Mouse (Mus musculus): ENCODE results near the gene Cel. TPM values are rescaled to one million over a fixed set of nuclear protein-coding genes. Genes with fewer than 3 reads are reported as not detected.

Cel gene
- total and polyA plus RNA-seq, 2 experiments from 2014 or later, result not detected

DNA sequence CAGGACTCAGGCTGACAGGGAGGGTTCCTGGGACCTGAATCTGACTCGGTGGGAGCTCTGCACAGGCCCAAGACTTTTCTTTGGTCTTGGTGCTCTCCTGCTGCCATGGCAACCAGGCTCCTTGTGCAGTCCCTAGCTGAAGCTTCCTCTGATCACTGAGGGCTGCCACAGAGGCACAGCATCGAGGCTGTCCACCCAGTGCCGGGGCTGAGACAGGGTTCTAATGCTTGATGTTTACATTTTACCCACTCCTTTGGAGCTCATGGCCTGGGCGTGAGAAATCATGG is 25.6 kb downstream of the Cel start:
- no peaks in the 10 kb centered on the region for H3K9me3 ChIP-seq (replicated peaks; ENCODE audit: control insufficient read depth, low read length)
- ATAC-seq (ENCODE audit: insufficient read depth, low read depth) (no peak), DNase-seq (ENCODE audit: low spot score) (no peak)
- WGBS, result 66% methylated on average over 4 of the region's 4 CpGs
- no peak overlapping the region for H3K27ac ChIP-seq (ENCODE audit: low read depth)
- no peak overlapping the region for H3K9ac ChIP-seq (replicated peaks; ENCODE audit: low read depth, low read length)
- H3K36me3 ChIP-seq (replicated peaks; ENCODE audit: control insufficient read depth, insufficient read depth, low read length), result peaks cover 7% of the 10 kb centered on the region; the same call in 1 of the 2 replicates
- TF ChIP-seq EP300 (IDR thresholded peaks at IDR 0.05; ENCODE audit: low read depth), result no peak
- no peak for TF ChIP-seq CTCF (IDR thresholded peaks at IDR 0.05; ENCODE audit: low read depth)
- H3K4me1 ChIP-seq (ENCODE audit: control insufficient read depth, insufficient read depth), result peaks cover 54% of the 10 kb centered on the region
- H3K4me3 ChIP-seq (ENCODE audit: low read depth, low read length), result no peak overlapping the region
- no peaks in the 10 kb centered on the region for H3K27me3 ChIP-seq (ENCODE audit: control insufficient read depth, insufficient read depth, low read length)
- H3K4me2 ChIP-seq (ENCODE audit: low read depth, low read length), result no peak overlapping the region

DNA sequence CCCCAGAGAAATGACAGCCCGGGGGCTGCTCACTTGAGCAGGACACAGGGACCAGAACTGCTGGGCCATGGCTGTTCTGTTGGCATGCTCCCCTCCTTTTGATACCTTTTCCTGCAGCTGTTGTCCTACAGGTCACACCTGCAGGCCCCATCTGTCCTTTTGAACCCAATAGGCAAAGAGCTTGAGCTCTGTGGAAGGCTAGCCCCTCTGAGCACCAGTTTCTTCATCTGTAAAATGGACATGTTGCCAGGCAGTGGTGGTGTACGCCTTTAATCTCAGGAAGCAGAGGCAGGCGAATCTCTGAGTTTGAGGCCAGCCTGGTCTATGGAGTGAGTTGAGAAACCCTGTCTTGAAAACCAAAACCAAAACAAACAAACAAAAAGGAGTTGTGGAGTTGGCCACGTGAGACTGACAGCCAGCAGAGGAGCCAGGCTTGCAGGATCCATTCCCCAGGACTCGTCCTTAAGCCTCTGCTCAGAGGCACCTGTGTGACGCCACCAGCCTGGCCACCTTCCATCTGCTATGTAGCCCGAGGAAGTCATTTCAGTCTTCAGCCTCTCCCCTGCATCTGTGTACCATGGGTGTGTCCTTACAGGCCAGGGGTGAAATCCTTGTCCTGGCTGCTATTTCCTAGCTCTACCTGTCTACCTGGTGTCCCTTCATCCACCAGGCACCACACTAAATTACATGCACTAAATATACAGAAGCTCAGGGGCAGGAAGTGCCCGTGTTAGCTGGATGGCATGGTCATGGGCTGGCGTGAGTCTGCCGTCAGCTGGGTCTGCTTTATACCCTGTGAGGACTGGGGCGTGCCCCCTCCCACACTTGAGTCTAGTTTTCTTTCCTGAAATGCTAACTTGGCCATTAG is 26.2 kb downstream of the Cel start:
- Histone ChIP-seq H3K36me3 (replicated peaks; ENCODE audit: control insufficient read depth, insufficient read depth, low read length) (peaks cover 3% of the 10 kb centered on the region; the same call in 1 of the 2 replicates), H3K9ac (replicated peaks; ENCODE audit: low read depth, low read length) (no peak overlapping the region), H3K27ac (ENCODE audit: low read depth) (no peak overlapping the region; the same call in 1 of the 2 replicates), H3K4me3 (ENCODE audit: low read depth, low read length) (no peak overlapping the region), H3K27me3 (ENCODE audit: control insufficient read depth, insufficient read depth, low read length) (no peaks in the 10 kb centered on the region), H3K4me1 (ENCODE audit: control insufficient read depth, insufficient read depth) (peaks cover 54% of the 10 kb centered on the region), H3K9me3 (replicated peaks; ENCODE audit: control insufficient read depth, low read length) (no peaks in the 10 kb centered on the region), H3K4me2 (ENCODE audit: low read depth, low read length) (no peak overlapping the region)
- 82% methylated on average over 11 of the region's 11 CpGs for WGBS
- TF ChIP-seq EP300 (IDR thresholded peaks at IDR 0.05; ENCODE audit: low read depth) (no peak), CTCF (IDR thresholded peaks at IDR 0.05; ENCODE audit: low read depth) (no peak)
- DNase-seq (ENCODE audit: low spot score), result no peak
- no peak for ATAC-seq (ENCODE audit: insufficient read depth, low read depth)

DNA sequence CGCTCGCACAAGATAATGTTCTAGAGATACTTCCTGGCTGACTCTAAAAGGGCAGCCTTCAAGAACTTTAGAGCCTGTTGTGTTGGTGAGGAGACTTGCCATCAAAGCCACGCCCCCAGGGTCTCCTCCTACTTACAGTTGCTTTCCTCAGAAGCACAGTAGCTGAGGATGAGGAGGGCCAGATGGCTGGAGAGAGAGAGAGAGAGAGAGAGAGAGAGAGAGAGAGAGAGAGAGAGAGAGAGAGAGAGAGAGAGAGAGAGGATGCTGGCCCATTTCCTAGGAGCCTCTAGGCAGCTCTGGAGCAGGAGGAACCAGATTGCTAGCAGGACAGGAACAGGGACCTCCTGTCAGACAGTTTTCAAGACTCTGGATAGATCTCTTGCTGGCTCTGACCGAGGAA is 27.0 kb downstream of the Cel start:
- H3K9ac ChIP-seq (replicated peaks; ENCODE audit: low read depth, low read length), result no peak overlapping the region
- peak overlapping the region; percentile 86 for H3K27ac ChIP-seq (ENCODE audit: low read depth)
- ATAC-seq (ENCODE audit: insufficient read depth, low read depth), result no peak
- WGBS, result 50% methylated on average over 4 of the region's 4 CpGs
- H3K9me3 ChIP-seq (replicated peaks; ENCODE audit: control insufficient read depth, low read length), result no peaks in the 10 kb centered on the region
- H3K4me1 ChIP-seq (ENCODE audit: control insufficient read depth, insufficient read depth), result peaks cover 54% of the 10 kb centered on the region
- TF ChIP-seq EP300 (IDR thresholded peaks at IDR 0.05; ENCODE audit: low read depth), result no peak
- no peak for TF ChIP-seq CTCF (IDR thresholded peaks at IDR 0.05; ENCODE audit: low read depth)
- H3K36me3 ChIP-seq (replicated peaks; ENCODE audit: control insufficient read depth, insufficient read depth, low read length), result 0 out of 2 replicates have a peak, but pooled peaks cover 3% of the 10 kb centered on the region
- DNase-seq (ENCODE audit: low spot score), result no peak
- H3K27me3 ChIP-seq (ENCODE audit: control insufficient read depth, insufficient read depth, low read length), result no peaks in the 10 kb centered on the region
- no peak overlapping the region for H3K4me3 ChIP-seq (ENCODE audit: low read depth, low read length)
- peak overlapping the region; percentile 87; the same call in 1 of the 2 replicates for H3K4me2 ChIP-seq (ENCODE audit: low read depth, low read length)

DNA sequence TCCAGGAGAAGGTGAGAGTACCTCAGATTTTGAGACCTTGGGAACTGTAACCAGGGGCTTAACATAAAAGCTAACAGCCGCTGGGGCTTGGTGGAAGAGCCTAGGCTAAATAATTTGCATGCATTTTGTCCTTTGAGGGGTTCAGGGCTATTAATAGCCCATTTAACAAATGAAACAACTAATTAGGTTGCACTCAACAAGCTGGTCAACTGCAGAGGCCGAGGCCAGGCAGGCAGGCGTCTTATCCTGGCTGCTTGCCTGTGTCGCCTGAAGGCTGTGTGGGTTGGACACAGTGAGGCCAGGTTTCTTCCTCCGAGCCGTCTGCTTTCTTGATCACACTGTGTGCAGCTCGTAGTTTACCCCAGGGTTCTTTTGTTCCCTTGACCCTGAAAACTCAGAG is 27.6 kb downstream of the Cel start:
- H3K36me3 ChIP-seq (replicated peaks; ENCODE audit: control insufficient read depth, insufficient read depth, low read length), result 0 out of 2 replicates have a peak, but pooled peaks cover under 1% of the 10 kb centered on the region
- H3K9me3 ChIP-seq (replicated peaks; ENCODE audit: control insufficient read depth, low read length), result no peaks in the 10 kb centered on the region
- TF ChIP-seq EP300 (IDR thresholded peaks at IDR 0.05; ENCODE audit: low read depth) (no peak), CTCF (IDR thresholded peaks at IDR 0.05; ENCODE audit: low read depth) (no peak)
- 25% methylated on average over 7 of the region's 7 CpGs for WGBS
- DNase-seq (ENCODE audit: low spot score) (no peak), ATAC-seq (ENCODE audit: insufficient read depth, low read depth) (no peak)
- H3K4me2 ChIP-seq (ENCODE audit: low read depth, low read length), result peak overlapping the region; percentile 87
- H3K27me3 ChIP-seq (ENCODE audit: control insufficient read depth, insufficient read depth, low read length), result no peaks in the 10 kb centered on the region
- peak overlapping the region; percentile 86 for H3K27ac ChIP-seq (ENCODE audit: low read depth)
- H3K4me3 ChIP-seq (ENCODE audit: low read depth, low read length), result 0 out of 2 replicates have a peak overlapping the region, but pooled peaks have one; percentile 12
- H3K9ac ChIP-seq (replicated peaks; ENCODE audit: low read depth, low read length), result peak overlapping the region; percentile 23; the same call in 1 of the 2 replicates
- H3K4me1 ChIP-seq (ENCODE audit: control insufficient read depth, insufficient read depth), result peaks cover 54% of the 10 kb centered on the region

DNA sequence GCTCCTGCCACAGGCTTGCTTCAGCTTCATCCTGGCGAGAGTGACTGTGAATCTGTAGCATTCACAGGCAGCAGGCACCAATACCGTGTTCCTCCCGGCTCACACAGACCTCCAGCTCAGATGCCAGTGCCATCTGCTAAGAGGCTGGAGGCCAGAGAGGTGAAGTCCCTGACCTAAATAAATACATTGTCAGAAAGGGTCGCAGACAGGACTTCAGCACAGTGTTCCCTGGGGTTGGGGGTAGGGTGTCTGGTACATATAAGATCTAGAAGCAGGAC is 28.0 kb downstream of the Cel start:
- DNase-seq (ENCODE audit: low spot score), result no peak
- 51% methylated on average over 4 of the region's 4 CpGs for WGBS
- peaks cover 52% of the 10 kb centered on the region for H3K4me1 ChIP-seq (ENCODE audit: control insufficient read depth, insufficient read depth)

More for the DNA sequence above, 28.0 kb downstream of the Cel start:
- Histone ChIP-seq H3K36me3 (replicated peaks; ENCODE audit: control insufficient read depth, insufficient read depth, low read length) (no peaks in the 10 kb centered on the region), H3K4me3 (ENCODE audit: low read depth, low read length) (0 out of 2 replicates have a peak overlapping the region, but pooled peaks have one; percentile 12), H3K9me3 (replicated peaks; ENCODE audit: control insufficient read depth, low read length) (no peaks in the 10 kb centered on the region), H3K27me3 (ENCODE audit: control insufficient read depth, insufficient read depth, low read length) (no peaks in the 10 kb centered on the region), H3K9ac (replicated peaks; ENCODE audit: low read depth, low read length) (peak overlapping the region; percentile 23; the same call in 1 of the 2 replicates), H3K4me2 (ENCODE audit: low read depth, low read length) (peak overlapping the region; percentile 87), H3K27ac (ENCODE audit: low read depth) (peak overlapping the region; percentile 86)
- no peak for ATAC-seq (ENCODE audit: insufficient read depth, low read depth)
- TF ChIP-seq CTCF (IDR thresholded peaks at IDR 0.05; ENCODE audit: low read depth) (no peak), EP300 (IDR thresholded peaks at IDR 0.05; ENCODE audit: low read depth) (no peak)
